Mouse (Mus musculus): ENCODE measurements at regions not wholly inside any gene's neighbourhood (a gene's known extent, or its start where the extent isn't known, plus 50 kb on each side); places are given as distances from the start of the nearest gene placed in this dataset.
"Not testable (repeated sequence)": the region's sequence is repeated elsewhere in the genome, so short reads cannot be mapped to it uniquely, and the experiment has no call there.

- no peak for DNase-seq (ENCODE audit: low spot score in 2 of 2)
Observed at GRCm38 (mm10) chr6:31132396-31133190, 173.7 kb upstream of the Klf14 start.

GRCm38 (mm10) chr6:31133896-31134735, 175.2 kb upstream of the Klf14 start:
- DNase-seq (ENCODE audit: low spot score in 2 of 2): peak; percentile 60 to 73

GRCm38 (mm10) chr6:31134736-31135077, 175.8 kb upstream of the Klf14 start:
- no peak for DNase-seq (ENCODE audit: low spot score in 2 of 2)

- no peak for DNase-seq (ENCODE audit: low spot score in 2 of 2)
Observed at GRCm38 (mm10) chr6:31135580-31135979, 176.7 kb upstream of the Klf14 start.

GRCm38 (mm10) chr6:31136895-31137294, 178.0 kb upstream of the Klf14 start:
- DNase-seq (ENCODE audit: low spot score in 2 of 2): peak; percentile 61 to 62

GRCm38 (mm10) chr6:31137351-31137750, 178.5 kb upstream of the Klf14 start:
- DNase-seq (ENCODE audit: low spot score in 2 of 2): no peak

- DNase-seq (ENCODE audit: low spot score in 2 of 2): no peak
Observed at GRCm38 (mm10) chr6:31140000-31140399, 181.1 kb upstream of the Klf14 start.

- DNase-seq (ENCODE audit: low spot score in 2 of 2): no peak
Observed at GRCm38 (mm10) chr6:31140593-31140992, 181.7 kb upstream of the Klf14 start.

GRCm38 (mm10) chr6:31141486-31141885, 182.6 kb upstream of the Klf14 start:
- DNase-seq (ENCODE audit: low spot score in 2 of 2): no peak

- DNase-seq (ENCODE audit: low spot score in 2 of 2): not testable (repeated sequence)
Observed at GRCm38 (mm10) chr6:31142479-31143007, 183.7 kb upstream of the Klf14 start.

- no peak for DNase-seq (ENCODE audit: low spot score in 2 of 2)
Observed at GRCm38 (mm10) chr6:31145687-31146086, 186.8 kb upstream of the Klf14 start.

- DNase-seq (ENCODE audit: low spot score in 2 of 2): no peak
Observed at GRCm38 (mm10) chr6:31146779-31147178, 187.9 kb upstream of the Klf14 start.

- DNase-seq (ENCODE audit: low spot score in 2 of 2): no peak
Observed at GRCm38 (mm10) chr6:31147682-31148081, 188.8 kb upstream of the Klf14 start.

GRCm38 (mm10) chr6:31148311-31148856, 189.5 kb upstream of the Klf14 start:
- DNase-seq (ENCODE audit: low spot score in 2 of 2): no peak

- no peak for DNase-seq (ENCODE audit: low spot score in 2 of 2)
Observed at GRCm38 (mm10) chr6:31149164-31149563, 190.3 kb upstream of the Klf14 start.

GRCm38 (mm10) chr6:31150416-31150815, 191.5 kb upstream of the Klf14 start:
- no peak for DNase-seq (ENCODE audit: low spot score in 2 of 2)

GRCm38 (mm10) chr6:31155857-31156256, 197.0 kb upstream of the Klf14 start:
- DNase-seq (ENCODE audit: low spot score in 2 of 2): peak; percentile 79

GRCm38 (mm10) chr6:31156999-31157398, 198.1 kb upstream of the Klf14 start:
- DNase-seq (ENCODE audit: low spot score in 2 of 2): no peak

GRCm38 (mm10) chr6:31157429-31157828, 198.6 kb upstream of the Klf14 start:
- DNase-seq (ENCODE audit: low spot score in 2 of 2): no peak

GRCm38 (mm10) chr6:31158648-31159047, 199.8 kb upstream of the Klf14 start:
- peak in 1 of 2 experiments; percentile 53 for DNase-seq (ENCODE audit: low spot score in 2 of 2)

- no peak for DNase-seq (ENCODE audit: low spot score in 2 of 2)
Observed at GRCm38 (mm10) chr6:31159240-31159639, 200.4 kb upstream of the Klf14 start.

- no peak for DNase-seq (ENCODE audit: low spot score in 2 of 2)
Observed at GRCm38 (mm10) chr6:31159935-31160670, 201.2 kb upstream of the Klf14 start.

All from right cerebral cortex, postnatal 10 days (tissue).